Mouse (Mus musculus) bone marrow, adult 2 months (tissue): ENCODE results near the gene Smg7.

Source experiments
- CTCF ChIP-seq: fragments of 200-500 bp; IDR thresholded peaks from 2 replicates; pipeline ENCODE4 v1.5.1; 2011; ENCODE audit warnings: low read length, control low read depth; ENCODE audit not compliant: control insufficient read depth, insufficient read depth
- POLR2A ChIP-seq: fragments of 200-500 bp; IDR thresholded peaks from 2 replicates; pipeline ENCODE4 v1.6.1; 2011; ENCODE audit warnings: low read depth, mild to moderate bottlenecking, control low read depth, low read length, borderline replicate concordance; ENCODE audit not compliant: control insufficient read depth

DNA sequence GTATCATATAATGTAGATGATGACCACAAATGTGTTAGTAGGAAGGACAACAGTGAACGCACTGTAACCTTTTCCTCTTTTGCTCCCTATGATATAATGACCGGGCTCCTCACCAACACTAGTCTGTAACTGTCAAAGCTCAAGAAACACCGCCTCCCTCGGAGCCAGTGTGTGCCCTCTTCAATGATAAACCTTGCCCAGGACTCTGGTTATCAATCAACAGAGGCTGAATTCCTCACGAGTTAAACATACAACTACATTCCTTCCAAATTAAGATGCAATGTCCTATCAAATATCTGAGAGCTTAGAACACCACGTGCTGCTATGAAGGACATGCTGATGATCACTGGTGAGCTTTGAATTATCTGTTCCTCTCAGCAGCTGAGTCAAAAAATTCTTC, 32.5 kb downstream of the Smg7 start:
- TF ChIP-seq CTCF (no peak), POLR2A (no peak)
